Mouse (Mus musculus) thymus, adult 2 months (tissue): Measurements from ENCODE around the gene Themis3.

Experiments
- CTCF ChIP-seq: fragments of 200-500 bp; IDR thresholded peaks from 2 replicates; pipeline ENCODE4 v1.5.1; 2012; ENCODE audit warnings: mild to moderate bottlenecking, control low read depth, low read length, moderate library complexity, borderline replicate concordance; ENCODE audit not compliant: control insufficient read depth, poor library complexity, insufficient read depth; ENCODE audit errors: extremely low read depth
- POLR2A ChIP-seq: fragments of 200-500 bp; IDR thresholded peaks from 2 replicates; pipeline ENCODE4 v1.6.1; 2012; ENCODE audit warnings: mild to moderate bottlenecking, low read length, control low read depth, moderate library complexity; ENCODE audit not compliant: control insufficient read depth, poor library complexity, insufficient read depth; ENCODE audit errors: extremely low read depth

- TF ChIP-seq CTCF: no peak
- no peak for TF ChIP-seq POLR2A
Measured at GRCm38 (mm10) chr17:66552690-66553089, 41.7 kb downstream of the Themis3 start.
